ENCODE assay signal across 7 mouse cellular contexts in genomic region chr14:34309907-34310233, GRCm38 (mm10). TPM values are rescaled to one million over a fixed set of nuclear protein-coding genes. Genes with fewer than 3 reads are reported as not detected.
DNase-seq lines count a peak whose midpoint lies in the region; ATAC-seq and TF ChIP-seq lines count a peak whose summit lies in the region.

No protein-coding gene starts in this region.

- peak overlapping the region; percentile 93 for H3K4me3 ChIP-seq in lung, embryonic 16.5 days (ENCODE audit: low read length)
- peak overlapping the region; percentile 93 for H3K4me3 ChIP-seq in forebrain, embryonic 10.5 days
- H3K4me3 ChIP-seq in limb, embryonic 10.5 days: peak overlapping the region; percentile 91
- H3K4me3 ChIP-seq in olfactory bulb, adult 2 months (ENCODE audit: insufficient read depth, low read depth, low read length): peak overlapping the region; percentile 99

- TF ChIP-seq POLR2A in olfactory bulb, adult 2 months (IDR thresholded peaks at IDR 0.05; ENCODE audit: insufficient read depth, low read depth, low read length): no peak

- H3K27me3 ChIP-seq in lung, embryonic 16.5 days (ENCODE audit: control insufficient read depth, insufficient read depth, low read depth, low read length): no peaks in the 10 kb centered on the region
- no peaks in the 10 kb centered on the region for H3K27me3 ChIP-seq in forebrain, embryonic 10.5 days (ENCODE audit: poor library complexity, severe bottlenecking)
- no peaks in the 10 kb centered on the region for H3K27me3 ChIP-seq in limb, embryonic 10.5 days (ENCODE audit: low read depth, poor library complexity, severe bottlenecking)

- H3K27ac ChIP-seq in lung, embryonic 16.5 days (ENCODE audit: low read length): peak overlapping the region; percentile 97
- H3K27ac ChIP-seq in forebrain, embryonic 10.5 days: peak overlapping the region; percentile 97
- peak overlapping the region; percentile 98 for H3K27ac ChIP-seq in limb, embryonic 10.5 days
- H3K27ac ChIP-seq in olfactory bulb, adult 2 months (ENCODE audit: insufficient read depth, low read depth, low read length): peak overlapping the region; percentile 68

- H3K4me2 ChIP-seq in lung, embryonic 16.5 days (ENCODE audit: low read depth, low read length): peak overlapping the region; percentile 68

- no peak for DNase-seq in lung, postnatal 10 days
- DNase-seq in forebrain, embryonic 10.5 days (ENCODE audit: extremely low spot score, low spot score): no peak
- no peak for DNase-seq in limb, embryonic 10.5 days (ENCODE audit: low spot score)
- DNase-seq in frontal cortex, postnatal 25 days (ENCODE audit: low spot score in 2 of 2): no peak

- H3K36me3 ChIP-seq in lung, embryonic 16.5 days (ENCODE audit: control insufficient read depth, insufficient read depth, low read length): no peaks in the 10 kb centered on the region
- peaks cover 4% of the 10 kb centered on the region for H3K36me3 ChIP-seq in forebrain, embryonic 10.5 days (replicated peaks)
- peaks cover 7% of the 10 kb centered on the region for H3K36me3 ChIP-seq in limb, embryonic 10.5 days

- no peak for ATAC-seq in lung, embryonic 16.5 days (ENCODE audit: low read depth)
- no peak for ATAC-seq in erythroid progenitor cell, adult 5-6 weeks (replicated peaks; ENCODE audit: low FRiP score, poor library complexity, severe bottlenecking)

- H3K9ac ChIP-seq in lung, embryonic 16.5 days (ENCODE audit: low read length): peak overlapping the region; percentile 85

- WGBS in lung, embryonic 16.5 days: 5% methylated on average over 5 of the region's 5 CpGs
- 9% methylated on average over 5 of the region's 5 CpGs for WGBS in forebrain, embryonic 10.5 days
- WGBS in limb, embryonic 10.5 days: 12% methylated on average over 5 of the region's 5 CpGs
- WGBS in olfactory bulb, adult 2 months: 7% methylated on average over 5 of the region's 5 CpGs

- H3K4me1 ChIP-seq in lung, embryonic 16.5 days (replicated peaks; ENCODE audit: control insufficient read depth, insufficient read depth, low read length): peaks cover 21% of the 10 kb centered on the region
- H3K4me1 ChIP-seq in forebrain, embryonic 10.5 days: peaks cover 29% of the 10 kb centered on the region
- H3K4me1 ChIP-seq in limb, embryonic 10.5 days: peaks cover 18% of the 10 kb centered on the region
- peaks cover 5% of the 10 kb centered on the region; the same call in 1 of the 2 replicates for H3K4me1 ChIP-seq in olfactory bulb, adult 2 months (ENCODE audit: control insufficient read depth, insufficient read depth, low read length)

- no peaks in the 10 kb centered on the region for H3K9me3 ChIP-seq in lung, embryonic 16.5 days (ENCODE audit: control insufficient read depth, low read length)
- no peaks in the 10 kb centered on the region for H3K9me3 ChIP-seq in forebrain, embryonic 10.5 days
- no peaks in the 10 kb centered on the region for H3K9me3 ChIP-seq in limb, embryonic 10.5 days (replicated peaks)

- no peak for TF ChIP-seq CTCF in olfactory bulb, adult 2 months (IDR thresholded peaks at IDR 0.05; ENCODE audit: insufficient read depth, low read depth, low read length)

RNA-seq across cellular contexts. Expression of gene Shld2, which starts 0.4 kb away (rescaled TPM):
- polyA plus RNA-seq in lung, embryonic 16.5 days (2015; fragmentation: Nextera tagmentation; extraction: Ambion mirVana): 9.9 and 10.1 TPM in 2 replicates
- polyA plus RNA-seq in forebrain, embryonic 10.5 days (2016; fragmentation: Nextera tagmentation; extraction: Ambion mirVana): 8.4 and 9.8 TPM in 2 replicates
- 9.6 and 10.0 TPM in 2 replicates for polyA plus RNA-seq in limb, embryonic 10.5 days (2016; fragmentation: Nextera tagmentation; extraction: Ambion mirVana)
- polyA plus RNA-seq in olfactory bulb, adult 2 months (2012; ENCODE audit: insufficient read depth, insufficient read length, low replicate concordance, missing spikeins): not detected in 2 replicates
- total RNA-seq in erythroid progenitor cell, adult 5-6 weeks (2015; ENCODE audit: low replicate concordance): 0.42 and 6.5 TPM in 2 replicates
- total RNA-seq in erythroid progenitor cell, adult 5-6 weeks (2017; ENCODE audit: low replicate concordance): 0.83 and 6.9 TPM in 2 replicates

RNA-seq across cellular contexts. Expression of gene Glud1, which starts 0.7 kb away (rescaled TPM):
- 53.7 and 56.7 TPM in 2 replicates for polyA plus RNA-seq in lung, embryonic 16.5 days (2015; fragmentation: Nextera tagmentation; extraction: Ambion mirVana)
- 63.9 and 65.8 TPM in 2 replicates for polyA plus RNA-seq in forebrain, embryonic 10.5 days (2016; fragmentation: Nextera tagmentation; extraction: Ambion mirVana)
- 67.6 and 74.6 TPM in 2 replicates for polyA plus RNA-seq in limb, embryonic 10.5 days (2016; fragmentation: Nextera tagmentation; extraction: Ambion mirVana)
- polyA plus RNA-seq in olfactory bulb, adult 2 months (2012; ENCODE audit: insufficient read depth, insufficient read length, low replicate concordance, missing spikeins): 89.8 and 428 TPM in 2 replicates
- 38.6 and 46.5 TPM in 2 replicates for total RNA-seq in erythroid progenitor cell, adult 5-6 weeks (2015; ENCODE audit: low replicate concordance)
- total RNA-seq in erythroid progenitor cell, adult 5-6 weeks (2017; ENCODE audit: low replicate concordance): 16.0 and 21.9 TPM in 2 replicates

RNA-seq across cellular contexts. Expression of gene Fam25c, which starts 45.4 kb away (rescaled TPM):
- 1.0 TPM in 1 of 2 replicates, not detected in the other for polyA plus RNA-seq in lung, embryonic 16.5 days (2015; fragmentation: Nextera tagmentation; extraction: Ambion mirVana)
- polyA plus RNA-seq in forebrain, embryonic 10.5 days (2016; fragmentation: Nextera tagmentation; extraction: Ambion mirVana): not detected in 2 replicates
- polyA plus RNA-seq in limb, embryonic 10.5 days (2016; fragmentation: Nextera tagmentation; extraction: Ambion mirVana): not detected in 2 replicates
- polyA plus RNA-seq in olfactory bulb, adult 2 months (2012; ENCODE audit: insufficient read depth, insufficient read length, low replicate concordance, missing spikeins): not detected in 2 replicates
- total RNA-seq in erythroid progenitor cell, adult 5-6 weeks (2015; ENCODE audit: low replicate concordance): not detected in 2 replicates
- total RNA-seq in erythroid progenitor cell, adult 5-6 weeks (2017; ENCODE audit: low replicate concordance): not detected in 2 replicates
